Mouse (Mus musculus) thymus, postnatal 36 days (tissue): ENCODE data around the gene Kcnh6.

Source experiments
- DNase-seq, 2 experiments: peaks; one replicate each; pipeline ENCODE4 v3.0.0; 2022; ENCODE audit warnings: mixed read lengths in 2 of 2

Kcnh6 gene

GRCm38 (mm10) chr11:106007821-106008220 lies at the start of gene Kcnh6:
TSS of gene Kcnh6 (plus strand) at chr11:106008124.
- peak; percentile 72 to 73 for DNase-seq

GRCm38 (mm10) chr11:105958566-105958965 lies 49.4 kb upstream of the Kcnh6 start:
- DNase-seq = no peak

GRCm38 (mm10) chr11:105959355-105959754 lies 48.6 kb upstream of the Kcnh6 start:
- no peak for DNase-seq

GRCm38 (mm10) chr11:105964691-105965090 lies 43.2 kb upstream of the Kcnh6 start:
- no peak for DNase-seq

- DNase-seq = no peak
Measured at GRCm38 (mm10) chr11:105966288-105966687, 41.6 kb upstream of the Kcnh6 start.

- no peak for DNase-seq
Measured at GRCm38 (mm10) chr11:105967741-105968574, 40.0 kb upstream of the Kcnh6 start, which contains the start of gene Ace. TSS of gene Ace (plus strand) at chr11:105967945.

GRCm38 (mm10) chr11:105968948-105969347 lies 39.0 kb upstream of the Kcnh6 start:
- no peak for DNase-seq

- peak in 1 of 2 experiments; percentile 13 for DNase-seq
Measured at GRCm38 (mm10) chr11:105969516-105969915, 38.4 kb upstream of the Kcnh6 start.

GRCm38 (mm10) chr11:105974593-105974992 lies 33.3 kb upstream of the Kcnh6 start:
- no peak for DNase-seq

- no peak for DNase-seq
Measured at GRCm38 (mm10) chr11:105975050-105975449, 32.9 kb upstream of the Kcnh6 start.

GRCm38 (mm10) chr11:105975636-105976035 lies 32.3 kb upstream of the Kcnh6 start:
- DNase-seq = no peak

GRCm38 (mm10) chr11:105978232-105978631 lies 29.7 kb upstream of the Kcnh6 start:
- no peak for DNase-seq

- DNase-seq = no peak
Measured at GRCm38 (mm10) chr11:105978634-105979033, 29.3 kb upstream of the Kcnh6 start.

- DNase-seq = no peak
Measured at GRCm38 (mm10) chr11:105984452-105984851, 23.5 kb upstream of the Kcnh6 start.

GRCm38 (mm10) chr11:105987446-105987845 lies 20.5 kb upstream of the Kcnh6 start:
- DNase-seq = no peak

- no peak for DNase-seq
Measured at GRCm38 (mm10) chr11:105989446-105989845, 18.5 kb upstream of the Kcnh6 start.

- DNase-seq = no peak
Measured at GRCm38 (mm10) chr11:105990231-105990630, 17.7 kb upstream of the Kcnh6 start.

- DNase-seq = no peak
Measured at GRCm38 (mm10) chr11:105994375-105994774, 13.5 kb upstream of the Kcnh6 start, which contains the start of gene Ace3. TSS of gene Ace3 (plus strand) at chr11:105994675.

- no peak for DNase-seq
Measured at GRCm38 (mm10) chr11:106000062-106000461, 7.9 kb upstream of the Kcnh6 start.

GRCm38 (mm10) chr11:106001718-106002117 lies 6.2 kb upstream of the Kcnh6 start:
- DNase-seq = no peak

GRCm38 (mm10) chr11:106004576-106004975 lies 3.3 kb upstream of the Kcnh6 start:
- no peak for DNase-seq

- no peak for DNase-seq
Measured at GRCm38 (mm10) chr11:106005970-106006369, 2.0 kb upstream of the Kcnh6 start.

GRCm38 (mm10) chr11:106012711-106013110 lies 4.8 kb downstream of the Kcnh6 start:
- no peak for DNase-seq

GRCm38 (mm10) chr11:106013556-106014225 lies 5.8 kb downstream of the Kcnh6 start:
- no peak for DNase-seq
